Mouse (Mus musculus): Measurements from ENCODE around the gene Scube3.

DNA sequence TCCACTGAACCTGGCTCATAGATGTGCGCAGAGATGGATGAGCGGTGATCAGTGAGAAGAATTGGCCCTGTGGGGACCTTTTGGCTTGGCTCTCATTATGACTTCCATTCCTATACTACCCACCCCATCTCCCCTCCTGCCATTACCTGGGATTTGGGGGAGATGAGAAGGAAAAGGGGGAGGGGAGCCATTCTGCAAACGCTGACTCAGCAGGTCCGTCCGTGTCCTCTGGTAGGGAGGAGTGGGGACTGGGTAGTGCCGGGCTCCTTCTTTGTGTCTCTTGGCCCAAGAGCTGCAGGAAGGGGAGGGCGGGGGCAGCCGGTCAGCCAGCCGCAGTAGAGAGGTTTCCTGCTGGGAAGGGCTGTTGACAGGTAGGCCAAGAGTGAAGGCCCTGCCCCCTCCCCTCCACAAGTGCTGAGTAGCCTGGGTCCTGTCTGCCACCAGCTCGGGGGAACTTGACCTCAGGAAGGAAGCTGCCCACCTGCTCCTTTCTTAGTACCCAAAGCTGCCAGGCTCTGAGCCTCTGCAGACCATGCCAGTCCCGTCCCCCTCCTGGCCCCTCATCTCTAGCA, 19.5 kb downstream of the Scube3 start:
- no peak for TF ChIP-seq MYOG (IDR thresholded peaks at IDR 0.05; ENCODE audit: control insufficient read depth, extremely low read depth, insufficient read length)
- no peak for TF ChIP-seq CTCF (IDR thresholded peaks at IDR 0.05; ENCODE audit: control insufficient read depth, insufficient read depth, insufficient read length)
- no peak for TF ChIP-seq MAX (IDR thresholded peaks at IDR 0.05)
- TF ChIP-seq USF1 (IDR thresholded peaks at IDR 0.05; ENCODE audit: low read depth): no peak
- no peak for TF ChIP-seq CEBPB (IDR thresholded peaks at IDR 0.05; ENCODE audit: low read depth)
- no peak for TF ChIP-seq MYOD1 (IDR thresholded peaks at IDR 0.05; ENCODE audit: control insufficient read depth, insufficient read length, low read depth)

All from C2C12 (cell line).